Mouse (Mus musculus): Measurements from ENCODE around the gene Kidins220.

The Kidins220 gene

GRCm38 (mm10) chr12:25094621-25095521 is 120.1 kb downstream of the Kidins220 start:
- DNase-seq: no peak

GRCm38 (mm10) chr12:25095538-25095937 is 120.8 kb downstream of the Kidins220 start:
- no peak for DNase-seq

- DNase-seq: peak; percentile 93
These were observed 121.4 kb downstream of the Kidins220 start for GRCm38 (mm10) chr12:25095974-25096639.

GRCm38 (mm10) chr12:25096640-25097051 is 121.9 kb downstream of the Kidins220 start:
- no peak for DNase-seq

- no peak for DNase-seq
These were observed 122.2 kb downstream of the Kidins220 start, which contains the start of gene Id2 for GRCm38 (mm10) chr12:25097052-25097209. Gene Id2 (minus strand): TSS chr12:25097140.

GRCm38 (mm10) chr12:25097210-25098160 is 122.8 kb downstream of the Kidins220 start:
- peak; percentile 22 for DNase-seq

GRCm38 (mm10) chr12:25098161-25098550 is 123.4 kb downstream of the Kidins220 start:
- DNase-seq: no peak

- peak; percentile 74 for DNase-seq
These were observed 124.0 kb downstream of the Kidins220 start for GRCm38 (mm10) chr12:25098561-25099312.

- peak; percentile 26 for DNase-seq
These were observed 124.5 kb downstream of the Kidins220 start for GRCm38 (mm10) chr12:25099313-25099562.

GRCm38 (mm10) chr12:25099563-25100408 is 125.1 kb downstream of the Kidins220 start:
- DNase-seq: peak; percentile 14

- peak; percentile 21 for DNase-seq
These were observed 125.9 kb downstream of the Kidins220 start for GRCm38 (mm10) chr12:25100411-25101217.

- no peak for DNase-seq
These were observed 126.7 kb downstream of the Kidins220 start for GRCm38 (mm10) chr12:25101389-25101788.

GRCm38 (mm10) chr12:25103911-25104310 is 129.2 kb downstream of the Kidins220 start:
- DNase-seq: no peak

- no peak for DNase-seq
These were observed 129.8 kb downstream of the Kidins220 start for GRCm38 (mm10) chr12:25104541-25104940.

GRCm38 (mm10) chr12:25108865-25109264 is 134.1 kb downstream of the Kidins220 start:
- DNase-seq: no peak

GRCm38 (mm10) chr12:25109971-25110681 is 135.4 kb downstream of the Kidins220 start:
- DNase-seq: no peak

GRCm38 (mm10) chr12:25110682-25111078 is 136.0 kb downstream of the Kidins220 start:
- DNase-seq: no peak
